Mouse (Mus musculus): ENCODE data around the gene 4930539E08Rik.

DNA sequence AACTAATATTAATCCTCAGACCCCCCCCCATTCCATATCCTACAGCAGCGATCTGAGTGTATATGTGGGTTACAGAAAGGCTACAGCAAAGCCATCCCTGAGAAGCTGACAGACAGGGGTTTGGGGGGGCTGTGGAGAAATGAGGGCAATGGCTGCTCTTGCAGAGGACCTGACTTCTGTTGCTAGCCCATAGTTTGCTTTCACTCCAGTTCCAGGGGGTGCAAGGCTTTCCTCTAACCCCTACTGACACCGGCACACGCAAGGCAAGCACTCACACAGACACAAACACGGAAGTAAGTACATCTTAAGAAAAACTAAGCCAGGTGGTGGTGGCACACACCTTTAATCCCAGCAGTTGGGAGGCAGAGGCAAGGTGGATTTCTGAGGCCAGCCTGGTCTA lies 14.2 kb upstream of the 4930539E08Rik start:
- TF ChIP-seq CTCF (IDR thresholded peaks at IDR 0.05; ENCODE audit: low read depth) (no peak), EP300 (IDR thresholded peaks at IDR 0.05; ENCODE audit: low read depth) (no peak)

Measured in liver, postnatal 0 days (tissue).